Mouse (Mus musculus): ENCODE results near the gene Zfp280b. TPM values are rescaled to one million over a fixed set of nuclear protein-coding genes. Genes with fewer than 3 reads are reported as not detected.
"Not testable (repeated sequence)": the region's sequence is repeated elsewhere in the genome, so short reads cannot be mapped to it uniquely, and the experiment has no call there.

Zfp280b gene
- total RNA-seq (2021), result 10 to 100 TPM; 12.2 to 12.3 TPM
- long read RNA-seq, experiment 1, full-length matches to known transcripts, result 1 of 6 reads
- long read RNA-seq, experiment 1, partial matches to known transcripts, result 0 of 6 reads
- long read RNA-seq, experiment 1, other reads (novel, unspliced or antisense), result 5 of 6 reads
- long read RNA-seq, experiment 2, full-length matches to known transcripts, result 4 of 7 reads
- long read RNA-seq, experiment 2, partial matches to known transcripts, result 0 of 7 reads
- long read RNA-seq, experiment 2, other reads (novel, unspliced or antisense), result 3 of 7 reads

- peak; percentile 96 to 97 for DNase-seq (ENCODE audit: low spot score in 2 of 2)
- intact Hi-C loops (cut with DNase I), result no loop called here
Measured at GRCm38 (mm10) chr10:76032402-76033118, at the start of gene Zfp280b. TSS of gene Zfp280b (plus strand) at chr10:76032650.

DNA sequence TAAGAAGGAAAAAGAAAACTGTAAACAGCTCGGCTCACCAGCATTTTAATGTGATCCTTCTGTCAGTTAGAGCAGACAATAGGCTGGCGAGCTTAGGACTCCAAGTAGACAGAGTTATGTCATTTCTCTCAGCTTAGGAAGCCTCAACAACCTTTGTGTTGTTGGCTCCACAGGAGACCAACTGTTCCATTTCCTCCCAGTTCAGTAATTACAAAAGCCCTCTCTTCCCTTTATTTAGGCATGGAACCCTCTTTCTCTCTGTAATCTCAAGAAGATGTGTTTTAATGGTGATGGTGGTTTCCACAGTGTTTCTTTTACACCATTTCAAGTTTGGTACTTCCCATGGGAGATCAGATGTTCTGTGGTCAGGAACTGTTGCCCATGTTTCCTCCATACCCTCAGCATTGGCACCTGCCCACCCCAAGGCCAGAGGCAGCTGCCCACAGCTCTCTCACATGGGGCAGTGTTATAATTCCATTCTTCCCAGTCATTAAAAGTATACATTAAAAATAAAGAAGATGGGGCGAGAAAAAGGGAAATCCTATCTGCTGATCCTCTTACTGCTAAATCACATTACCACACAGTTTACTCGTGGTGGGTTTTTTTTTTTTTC, 41.9 kb upstream of the Zfp280b start:
- DNase-seq (ENCODE audit: low spot score in 2 of 2), result no peak
- intact Hi-C loops (cut with DNase I), result no loop called here

DNA sequence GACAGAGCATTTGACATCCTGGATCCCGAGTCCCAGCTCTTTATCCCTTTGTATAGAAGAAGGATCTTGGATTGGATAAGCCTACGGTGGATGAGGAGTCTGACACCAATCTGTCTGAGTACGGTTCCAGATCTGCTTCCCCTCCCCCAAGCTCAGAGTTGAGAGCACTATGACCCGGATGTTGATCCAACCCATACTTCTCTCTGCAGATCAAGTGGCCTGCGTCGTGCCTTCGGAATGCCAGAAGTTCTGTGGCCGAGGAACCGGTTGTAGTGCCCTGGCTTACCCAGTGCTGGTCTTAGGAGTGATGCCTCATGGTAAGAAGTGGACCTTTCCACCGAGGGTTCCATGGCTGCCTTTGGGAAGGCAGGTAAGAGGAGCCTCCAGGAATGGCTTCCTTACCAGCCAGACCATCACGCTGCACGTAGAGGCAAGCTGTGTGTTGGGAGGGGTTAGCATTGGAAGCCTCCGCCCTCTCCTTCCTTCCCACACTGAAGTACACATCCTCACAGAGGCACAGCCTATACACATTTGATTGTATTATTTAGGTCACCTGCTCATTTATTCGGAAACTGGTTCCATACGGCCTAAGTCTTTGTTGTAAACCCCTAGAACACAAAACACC, 38.7 kb upstream of the Zfp280b start:
- intact Hi-C loops (cut with DNase I), result no loop called here
- no peak for DNase-seq (ENCODE audit: low spot score in 2 of 2)

DNA sequence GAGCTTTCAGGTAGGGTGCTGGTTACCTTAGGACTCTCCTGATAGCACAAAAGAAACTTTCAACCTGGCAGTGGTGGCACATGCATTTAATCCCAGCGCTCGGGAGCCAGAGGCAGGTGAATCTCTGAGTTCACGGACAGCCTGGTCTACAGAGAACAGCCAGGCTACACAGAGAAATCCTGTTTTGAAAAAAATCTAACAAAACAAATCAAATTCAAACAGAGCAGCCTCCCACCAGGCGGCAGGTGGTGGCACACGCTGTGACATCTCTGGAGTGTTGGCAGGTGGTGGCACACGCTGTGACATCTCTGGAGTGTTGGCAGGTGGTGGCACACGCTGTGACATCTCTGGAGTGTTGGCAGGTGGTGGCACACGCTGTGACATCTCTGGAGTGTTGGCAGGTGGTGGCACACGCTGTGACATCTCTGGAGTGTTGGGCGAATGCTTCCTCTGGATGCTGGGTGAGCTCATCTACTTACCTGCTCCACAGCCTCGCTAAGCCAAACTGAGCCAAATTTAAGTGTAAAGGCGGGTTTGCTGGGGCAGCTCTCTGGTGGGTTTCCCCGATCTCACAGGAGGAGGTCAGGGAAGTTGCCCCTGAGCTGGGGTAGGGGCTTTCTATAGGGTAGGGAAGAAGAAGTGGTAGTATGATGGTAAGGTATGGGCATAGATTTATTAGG, 37.8 kb upstream of the Zfp280b start:
- intact Hi-C loops (cut with DNase I), result not testable (repeated sequence)
- peak in 1 of 2 experiments; percentile 10 for DNase-seq (ENCODE audit: low spot score in 2 of 2)

GRCm38 (mm10) chr10:75995463-75995862, 37.0 kb upstream of the Zfp280b start:
- no peak for DNase-seq (ENCODE audit: low spot score in 2 of 2)
- intact Hi-C loops (cut with DNase I), result no loop called here

GRCm38 (mm10) chr10:75996315-75996714, 36.1 kb upstream of the Zfp280b start:
- no peak for DNase-seq (ENCODE audit: low spot score in 2 of 2)
- intact Hi-C loops (cut with DNase I), result no loop called here

- no peak for DNase-seq (ENCODE audit: low spot score in 2 of 2)
- intact Hi-C loops (cut with DNase I), result no loop called here
Measured at GRCm38 (mm10) chr10:76001160-76001559, 31.3 kb upstream of the Zfp280b start.

- no peak for DNase-seq (ENCODE audit: low spot score in 2 of 2)
- intact Hi-C loops (cut with DNase I), result no loop called here
Measured at GRCm38 (mm10) chr10:76002101-76002521, 30.3 kb upstream of the Zfp280b start.

DNA sequence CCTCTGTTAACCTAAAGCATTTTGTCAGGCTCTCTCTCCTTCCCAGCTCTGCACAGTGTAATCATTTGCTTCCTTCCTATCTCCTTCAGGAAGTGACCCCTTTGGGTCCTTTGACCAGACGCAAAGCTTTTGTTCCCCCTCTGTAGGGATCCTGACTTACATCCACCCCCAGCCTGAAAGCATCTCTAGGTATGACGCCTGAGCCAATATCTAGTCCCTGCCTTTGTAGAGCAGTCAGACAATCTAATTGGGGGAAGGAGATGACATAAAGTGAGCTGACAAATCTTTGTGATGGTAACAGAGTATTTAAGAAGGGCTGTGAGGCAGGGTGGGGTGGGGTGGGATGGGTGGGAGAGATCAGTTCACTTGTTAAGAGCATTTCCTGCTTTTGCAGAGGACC, 29.8 kb upstream of the Zfp280b start:
- intact Hi-C loops (cut with DNase I), result no loop called here
- no peak for DNase-seq (ENCODE audit: low spot score in 2 of 2)

- no peak for DNase-seq (ENCODE audit: low spot score in 2 of 2)
- intact Hi-C loops (cut with DNase I), result no loop called here
Measured at GRCm38 (mm10) chr10:76003221-76003620, 29.2 kb upstream of the Zfp280b start.

DNA sequence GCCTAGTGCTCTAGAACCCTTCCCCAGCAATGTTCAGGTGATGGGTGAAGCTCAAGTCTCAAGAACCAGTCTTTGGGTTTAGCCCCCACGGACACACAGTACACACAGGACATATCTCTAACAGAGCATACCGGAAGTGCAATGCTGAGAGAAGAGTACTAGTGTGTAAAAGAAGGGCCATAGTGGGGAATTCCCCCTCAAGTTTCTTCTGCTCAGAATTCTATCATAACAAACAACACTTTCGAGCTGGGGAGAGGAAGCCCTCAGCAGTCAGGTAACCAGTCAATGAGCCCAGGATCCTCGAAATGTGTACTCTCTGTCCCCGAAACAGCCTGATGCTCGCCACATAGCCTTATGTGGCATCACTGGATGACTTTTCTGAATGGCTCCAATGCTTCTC, 26.1 kb upstream of the Zfp280b start:
- intact Hi-C loops (cut with DNase I), result no loop called here
- no peak for DNase-seq (ENCODE audit: low spot score in 2 of 2)

DNA sequence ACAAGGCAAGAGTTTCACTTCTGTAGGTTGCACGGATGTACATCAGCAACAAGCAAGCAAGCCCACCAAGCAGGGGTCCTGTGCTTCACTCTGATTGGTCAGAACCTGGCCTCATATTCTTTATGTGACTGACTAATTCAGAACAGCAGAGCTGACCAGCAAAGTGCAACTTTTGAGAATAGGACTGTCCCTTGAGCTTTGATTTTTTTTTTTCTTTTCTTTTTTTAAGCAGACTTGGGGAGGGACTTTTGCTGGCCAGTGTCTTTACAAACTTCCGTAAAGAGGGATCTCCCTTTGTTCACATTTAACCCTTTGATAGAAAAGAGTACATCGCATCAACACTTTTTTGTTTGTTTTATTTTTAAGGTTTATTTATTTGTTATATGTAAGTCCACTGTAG, 22.6 kb upstream of the Zfp280b start:
- intact Hi-C loops (cut with DNase I), result no loop called here
- no peak for DNase-seq (ENCODE audit: low spot score in 2 of 2)

- intact Hi-C loops (cut with DNase I), result no loop called here
- DNase-seq (ENCODE audit: low spot score in 2 of 2), result peak in 1 of 2 experiments; percentile 46
Measured at GRCm38 (mm10) chr10:76012922-76013321, 19.5 kb upstream of the Zfp280b start.

DNA sequence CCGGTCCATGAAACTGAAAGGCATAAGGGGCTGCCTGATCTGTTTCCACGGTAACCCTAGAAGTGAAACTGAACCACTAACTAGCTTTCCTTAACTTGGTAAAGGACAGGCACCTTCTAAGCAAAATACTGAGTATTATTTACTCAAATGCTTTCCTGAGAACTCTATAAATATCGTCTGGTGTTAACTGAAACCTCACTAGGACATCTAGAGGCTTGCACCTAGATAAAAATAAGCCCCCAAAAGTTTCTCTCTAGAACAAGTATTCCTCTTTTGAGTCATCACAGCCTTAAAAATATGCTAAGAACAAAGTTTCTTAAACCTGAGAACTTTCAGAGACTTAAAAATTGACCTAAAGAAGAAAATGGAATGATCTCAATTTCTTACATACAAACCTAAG, 15.6 kb upstream of the Zfp280b start:
- intact Hi-C loops (cut with DNase I), result no loop called here
- no peak for DNase-seq (ENCODE audit: low spot score in 2 of 2)

DNA sequence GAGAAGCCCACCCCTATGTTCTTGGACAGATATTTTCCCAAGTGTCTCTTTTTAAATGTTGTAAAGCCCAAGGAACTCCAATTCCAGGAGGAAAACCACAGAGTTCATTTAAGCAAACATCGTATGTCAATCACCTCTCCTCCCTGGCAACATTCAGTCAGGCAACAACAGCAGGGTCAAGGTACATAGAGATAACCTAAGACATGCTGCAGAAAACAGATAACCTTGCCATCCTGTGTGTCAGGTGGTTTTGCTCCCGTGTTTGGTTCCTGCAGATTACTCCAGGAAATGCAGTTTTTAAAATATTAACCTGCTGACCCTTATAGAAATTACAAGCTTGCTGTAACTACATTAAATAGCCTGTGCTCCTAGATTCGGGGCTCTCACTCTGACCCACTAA, 10.7 kb upstream of the Zfp280b start:
- DNase-seq (ENCODE audit: low spot score in 2 of 2), result no peak

GRCm38 (mm10) chr10:76023921-76024320, 8.5 kb upstream of the Zfp280b start:
- intact Hi-C loops (cut with DNase I), result no loop called here
- DNase-seq (ENCODE audit: low spot score in 2 of 2), result no peak

More for the DNA sequence above, 10.7 kb upstream of the Zfp280b start:
- intact Hi-C loops (cut with DNase I), result no loop called here

DNA sequence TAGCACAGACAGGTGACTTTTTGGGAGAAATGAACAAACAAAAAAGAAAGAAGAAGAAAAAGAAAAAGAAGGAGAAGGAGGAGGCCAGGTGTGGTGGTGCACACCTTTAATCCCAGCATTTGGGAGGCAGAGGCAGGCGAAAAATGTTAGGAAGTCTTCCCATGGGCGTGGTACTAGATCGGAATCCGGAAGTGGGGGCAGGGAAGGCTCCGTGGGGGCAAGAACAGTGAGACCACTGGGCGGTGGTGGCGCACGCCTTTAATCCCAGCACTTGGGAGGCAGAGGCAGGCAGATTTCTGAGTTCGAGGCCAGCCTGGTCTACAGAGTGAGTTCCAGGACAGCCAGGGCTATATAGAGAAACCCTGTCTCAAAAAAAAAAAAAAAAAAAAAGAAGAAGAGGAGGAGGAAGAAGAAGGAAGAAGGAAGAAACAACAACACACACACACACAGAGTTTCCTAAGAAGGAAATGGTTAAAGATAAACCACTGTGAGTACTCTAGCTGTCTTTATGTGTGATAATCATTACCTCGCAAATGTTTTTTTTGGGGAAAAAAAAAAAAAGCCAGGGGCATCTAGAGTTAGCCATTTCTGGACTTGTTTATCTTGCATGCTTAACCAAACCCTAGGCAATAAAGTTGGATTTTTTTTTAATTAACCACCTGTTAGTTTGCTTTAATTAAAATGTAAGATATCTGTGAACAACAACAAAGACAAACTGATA, 6.8 kb upstream of the Zfp280b start:
- intact Hi-C loops (cut with DNase I), result no loop called here
- no peak for DNase-seq (ENCODE audit: low spot score in 2 of 2)

- DNase-seq (ENCODE audit: low spot score in 2 of 2), result no peak
- intact Hi-C loops (cut with DNase I), result no loop called here
Measured at GRCm38 (mm10) chr10:76027127-76028015, 5.1 kb upstream of the Zfp280b start.

Measured in left cerebral cortex, postnatal 14 days (tissue).